Mouse (Mus musculus) ES-E14 (cell line): ENCODE data around the gene Ppara.

Experiments
- CHD2 ChIP-seq: IDR thresholded peaks from 2 replicates; pipeline ENCODE4 v1.6.1; 2014; ENCODE audit warnings: mild to moderate bottlenecking, low read depth, low read length, inconsistent platforms
- HCFC1 ChIP-seq: IDR thresholded peaks from 2 replicates; pipeline ENCODE4 v1.6.1; 2012; ENCODE audit warnings: low read length, inconsistent platforms, borderline replicate concordance; ENCODE audit not compliant: insufficient read depth
- ZC3H11A ChIP-seq: IDR thresholded peaks from 2 replicates; pipeline ENCODE4 v1.6.1; 2012; ENCODE audit warnings: low read depth, mild to moderate bottlenecking, inconsistent platforms, low read length, borderline replicate concordance

GRCm38 (mm10) chr15:85734571-85735033 is at the start of gene Ppara:
- no peak for TF ChIP-seq HCFC1
- no peak for TF ChIP-seq CHD2
- no peak for TF ChIP-seq ZC3H11A
